ENCODE assay signal across 9 mouse cellular contexts in genomic region chr12:70192267-70192727, GRCm38 (mm10). TPM values are rescaled to one million over a fixed set of nuclear protein-coding genes. Genes with fewer than 3 reads are reported as not detected.
DNase-seq lines count a peak whose midpoint lies in the region; ATAC-seq and TF ChIP-seq lines count a peak whose summit lies in the region.
"Had no signal": no experiment of that assay in that cellular context is flagged by ENCODE, and none has a peak within 500 bp of the region (broad histone marks: within the 10 kb centered on the region; RNA-seq: fewer than 3 reads in every experiment).

No protein-coding gene starts in this region.

- H3K4me2 ChIP-seq in lung, embryonic 14.5 days: peak overlapping the region; percentile 47
- H3K4me2 ChIP-seq in midbrain, embryonic 11.5 days: peak overlapping the region; percentile 31

- no peak overlapping the region for H3K9ac ChIP-seq in lung, embryonic 14.5 days
- H3K9ac ChIP-seq in midbrain, embryonic 11.5 days (ENCODE audit: low read length): no peak overlapping the region

- H3K4me1 ChIP-seq in lung, embryonic 14.5 days (ENCODE audit: insufficient read depth): no peaks in the 10 kb centered on the region
- 0 out of 2 replicates have a peak, but pooled peaks cover 3% of the 10 kb centered on the region for H3K4me1 ChIP-seq in hindbrain, embryonic 10.5 days (replicated peaks)
- no peaks in the 10 kb centered on the region for H3K4me1 ChIP-seq in midbrain, embryonic 11.5 days (ENCODE audit: control insufficient read depth, insufficient read depth, low read length)

- H3K4me3 ChIP-seq in lung, embryonic 14.5 days (ENCODE audit: low read depth, low read length): peak overlapping the region; percentile 24
- H3K4me3 ChIP-seq in hindbrain, embryonic 10.5 days: peak overlapping the region; percentile 9; the same call in 1 of the 2 replicates
- no peak overlapping the region for H3K4me3 ChIP-seq in midbrain, embryonic 11.5 days (ENCODE audit: low read depth, low read length)

- DNase-seq in cerebellum, adult 11 months: no peak
- DNase-seq in lung, embryonic 14.5 days: peak; percentile 27
- DNase-seq in lung, postnatal 36 days: no peak
- DNase-seq in hindbrain, embryonic 10.5 days (ENCODE audit: low spot score): no peak
- DNase-seq in midbrain, embryonic 11.5 days (ENCODE audit: low spot score, missing footprints): no peak
- no peak for DNase-seq in B cell, adult 2 months

- WGBS in lung, embryonic 14.5 days: 24% methylated on average over 19 of the region's 19 CpGs
- 51% methylated on average over 19 of the region's 19 CpGs for WGBS in hindbrain, embryonic 10.5 days
- WGBS in midbrain, embryonic 11.5 days: 39% methylated on average over 19 of the region's 19 CpGs

- no peaks in the 10 kb centered on the region for H3K27me3 ChIP-seq in lung, embryonic 14.5 days (ENCODE audit: insufficient read depth, low read length)
- no peaks in the 10 kb centered on the region for H3K27me3 ChIP-seq in hindbrain, embryonic 10.5 days (ENCODE audit: insufficient read depth, poor library complexity, severe bottlenecking)
- H3K27me3 ChIP-seq in midbrain, embryonic 11.5 days (ENCODE audit: control insufficient read depth, insufficient read depth, low read length): no peaks in the 10 kb centered on the region

- H3K27ac ChIP-seq in lung, embryonic 14.5 days (ENCODE audit: low read depth): no peak overlapping the region
- no peak overlapping the region for H3K27ac ChIP-seq in hindbrain, embryonic 10.5 days
- no peak overlapping the region for H3K27ac ChIP-seq in midbrain, embryonic 11.5 days (ENCODE audit: low read depth, low read length)

- peak; percentile 36; the same call in 1 of the 2 replicates for ATAC-seq in cerebellum, adult (ENCODE audit: insufficient number of reproducible peaks, low FRiP score, low TSS enrichment)
- ATAC-seq in lung, embryonic 14.5 days (ENCODE audit: insufficient read depth): no peak
- ATAC-seq in midbrain, embryonic 11.5 days (ENCODE audit: low FRiP score): 0 out of 2 replicates have a peak, but pooled peaks have one; percentile 22
- no peak for ATAC-seq in megakaryocyte, adult 5-6 weeks (ENCODE audit: poor library complexity, severe bottlenecking)

- no peak for TF ChIP-seq CTCF in lung, embryonic 14.5 days (IDR thresholded peaks at IDR 0.05; ENCODE audit: low read depth)

- peaks cover 10% of the 10 kb centered on the region; the same call in 1 of the 2 replicates for H3K36me3 ChIP-seq in lung, embryonic 14.5 days (ENCODE audit: insufficient read depth)
- no peaks in the 10 kb centered on the region for H3K36me3 ChIP-seq in hindbrain, embryonic 10.5 days
- no peaks in the 10 kb centered on the region for H3K36me3 ChIP-seq in midbrain, embryonic 11.5 days (ENCODE audit: control insufficient read depth, insufficient read depth, low read length)

- H3K9me3 ChIP-seq in lung, embryonic 14.5 days (ENCODE audit: low read depth, low read length): no peaks in the 10 kb centered on the region
- no peaks in the 10 kb centered on the region for H3K9me3 ChIP-seq in hindbrain, embryonic 10.5 days
- H3K9me3 ChIP-seq in midbrain, embryonic 11.5 days (ENCODE audit: control insufficient read depth, low read length): no peaks in the 10 kb centered on the region

RNA-seq across cellular contexts. Expression of gene Abhd12b, which starts 38.4 kb away (rescaled TPM):
- polyA plus RNA-seq in lung, embryonic 14.5 days (2014; fragmentation: Nextera tagmentation; extraction: Ambion mirVana): 0.12 and 0.24 TPM in 2 replicates
- not detected in 2 replicates for polyA plus RNA-seq in hindbrain, embryonic 10.5 days (2016; fragmentation: Nextera tagmentation; extraction: Ambion mirVana)
- polyA plus RNA-seq in midbrain, embryonic 11.5 days (2014; fragmentation: Nextera tagmentation; extraction: Ambion mirVana): 0.07 TPM in 1 of 2 replicates, not detected in the other
- total RNA-seq in megakaryocyte, adult 5-6 weeks (2015): not detected in 2 replicates
- total RNA-seq in megakaryocyte, adult 5-6 weeks (2017): not detected in 2 replicates
- total RNA-seq: common myeloid progenitor, adult 5-6 weeks had no signal

RNA-seq across cellular contexts. Expression of gene Pygl, which starts 39.0 kb away (rescaled TPM):
- polyA plus RNA-seq in lung, embryonic 14.5 days (2014; fragmentation: Nextera tagmentation; extraction: Ambion mirVana): 39.0 and 39.8 TPM in 2 replicates
- 9.3 and 10.0 TPM in 2 replicates for polyA plus RNA-seq in hindbrain, embryonic 10.5 days (2016; fragmentation: Nextera tagmentation; extraction: Ambion mirVana)
- polyA plus RNA-seq in midbrain, embryonic 11.5 days (2014; fragmentation: Nextera tagmentation; extraction: Ambion mirVana): 7.6 and 8.0 TPM in 2 replicates
- total RNA-seq in megakaryocyte, adult 5-6 weeks (2015): 185 and 188 TPM in 2 replicates
- 329 and 344 TPM in 2 replicates for total RNA-seq in megakaryocyte, adult 5-6 weeks (2017)

Comparison
In these comparisons a context has a peak if more than half of its experiments do, and no peak if none do; other contexts are left out.
1. ATAC-seq: peak in cerebellum, adult (single experiment) and midbrain, embryonic 11.5 days (single experiment); none in lung, embryonic 14.5 days (single experiment) and megakaryocyte, adult 5-6 weeks (single experiment).